Mouse (Mus musculus): ENCODE measurements around the gene Cic. TPM values are rescaled to one million over a fixed set of nuclear protein-coding genes. Genes with fewer than 3 reads are reported as not detected.
A peak's percentile ranks its signal among the peaks of the same experiment; 100 is the strongest.

Cic gene
- polyA plus RNA-seq, 1 experiment from 2014 or later, result 27.0 TPM

- 0% methylated on average over 2 of the region's 2 CpGs for WGBS
These were observed 38.0 kb downstream of the Cic start for GRCm38 (mm10) chr7:25305481-25305880.

GRCm38 (mm10) chr7:25305956-25306613, 38.6 kb downstream of the Cic start, which contains the start of gene Tmem145:
Tmem145 (plus strand) TSS chr7:25306106.
- Histone ChIP-seq H3K4me3 (ENCODE audit: low read depth, low read length) (peak within 1 kb of the TSS; percentile 41), H3K9ac (replicated peaks; ENCODE audit: low read length) (peak within 1 kb of the TSS; percentile 30; the same call in 1 of the 2 replicates), H3K9me3 (replicated peaks; ENCODE audit: control insufficient read depth, low read length) (no peaks in the 10 kb centered on the region), H3K4me2 (ENCODE audit: low read depth, low read length) (peak within 1 kb of the TSS; percentile 81), H3K4me1 (ENCODE audit: control insufficient read depth, insufficient read depth, low read length) (peaks cover 2% of the 10 kb centered on the region; the same call in 1 of the 2 replicates), H3K27me3 (ENCODE audit: control insufficient read depth, insufficient read depth, low read length) (no peaks in the 10 kb centered on the region; the same call in 1 of the 2 replicates), H3K36me3 (replicated peaks; ENCODE audit: control insufficient read depth, insufficient read depth, low read depth, low read length) (no peaks in the 10 kb centered on the region), H3K27ac (replicated peaks; ENCODE audit: low read depth, low read length) (no peak within 1 kb of the TSS)
- peak; percentile 89 for DNase-seq (ENCODE audit: low spot score)
- under 1% methylated on average over 47 of the region's 47 CpGs for WGBS
- peak; percentile 67; the same call in 1 of the 2 replicates for ATAC-seq (replicated peaks; ENCODE audit: insufficient number of reproducible peaks, low FRiP score, low TSS enrichment, low read depth)

More at GRCm38 (mm10) chr7:25305481-25305880, 38.0 kb downstream of the Cic start:
- H3K27ac ChIP-seq (replicated peaks; ENCODE audit: low read depth, low read length), result no peak overlapping the region
- no peaks in the 10 kb centered on the region for H3K9me3 ChIP-seq (replicated peaks; ENCODE audit: control insufficient read depth, low read length)
- H3K4me2 ChIP-seq (ENCODE audit: low read depth, low read length), result peak overlapping the region; percentile 81
- DNase-seq (ENCODE audit: low spot score) (no peak), ATAC-seq (replicated peaks; ENCODE audit: insufficient number of reproducible peaks, low FRiP score, low TSS enrichment, low read depth) (no peak)
- H3K9ac ChIP-seq (replicated peaks; ENCODE audit: low read length), result no peak overlapping the region; the same call in 1 of the 2 replicates
- peaks cover 2% of the 10 kb centered on the region; the same call in 1 of the 2 replicates for H3K4me1 ChIP-seq (ENCODE audit: control insufficient read depth, insufficient read depth, low read length)
- H3K36me3 ChIP-seq (replicated peaks; ENCODE audit: control insufficient read depth, insufficient read depth, low read depth, low read length), result no peaks in the 10 kb centered on the region
- peak overlapping the region; percentile 41 for H3K4me3 ChIP-seq (ENCODE audit: low read depth, low read length)
- H3K27me3 ChIP-seq (ENCODE audit: control insufficient read depth, insufficient read depth, low read length), result no peaks in the 10 kb centered on the region; the same call in 1 of the 2 replicates

- Histone ChIP-seq H3K27ac (replicated peaks; ENCODE audit: low read depth, low read length) (no peak overlapping the region), H3K4me3 (ENCODE audit: low read depth, low read length) (no peak overlapping the region), H3K4me1 (ENCODE audit: control insufficient read depth, insufficient read depth, low read length) (peaks cover 2% of the 10 kb centered on the region; the same call in 1 of the 2 replicates), H3K4me2 (ENCODE audit: low read depth, low read length) (no peak overlapping the region), H3K36me3 (replicated peaks; ENCODE audit: control insufficient read depth, insufficient read depth, low read depth, low read length) (no peaks in the 10 kb centered on the region), H3K9ac (replicated peaks; ENCODE audit: low read length) (no peak overlapping the region), H3K9me3 (replicated peaks; ENCODE audit: control insufficient read depth, low read length) (no peaks in the 10 kb centered on the region), H3K27me3 (ENCODE audit: control insufficient read depth, insufficient read depth, low read length) (no peaks in the 10 kb centered on the region; the same call in 1 of the 2 replicates)
- ATAC-seq (replicated peaks; ENCODE audit: insufficient number of reproducible peaks, low FRiP score, low TSS enrichment, low read depth) (no peak), DNase-seq (ENCODE audit: low spot score) (no peak)
- WGBS, result 44% methylated on average over 2 of the region's 2 CpGs
These were observed 39.1 kb downstream of the Cic start for GRCm38 (mm10) chr7:25306614-25306996.

GRCm38 (mm10) chr7:25308702-25309318, 41.3 kb downstream of the Cic start:
- 56% methylated on average over 17 of the region's 17 CpGs for WGBS
- Histone ChIP-seq H3K27me3 (ENCODE audit: control insufficient read depth, insufficient read depth, low read length) (peaks cover 2% of the 10 kb centered on the region), H3K9ac (replicated peaks; ENCODE audit: low read length) (no peak overlapping the region)

GRCm38 (mm10) chr7:25309425-25309824, 41.9 kb downstream of the Cic start:
- H3K27me3 ChIP-seq (ENCODE audit: control insufficient read depth, insufficient read depth, low read length), result peaks cover 2% of the 10 kb centered on the region
- no peak overlapping the region for H3K9ac ChIP-seq (replicated peaks; ENCODE audit: low read length)
- 80% methylated on average over 9 of the region's 9 CpGs for WGBS
- H3K9me3 ChIP-seq (replicated peaks; ENCODE audit: control insufficient read depth, low read length), result no peaks in the 10 kb centered on the region
- ATAC-seq (replicated peaks; ENCODE audit: insufficient number of reproducible peaks, low FRiP score, low TSS enrichment, low read depth) (no peak), DNase-seq (ENCODE audit: low spot score) (no peak)
- H3K4me3 ChIP-seq (ENCODE audit: low read depth, low read length), result no peak overlapping the region
- H3K4me1 ChIP-seq (ENCODE audit: control insufficient read depth, insufficient read depth, low read length), result peaks cover 2% of the 10 kb centered on the region; the same call in 1 of the 2 replicates
- no peak overlapping the region for H3K27ac ChIP-seq (replicated peaks; ENCODE audit: low read depth, low read length)
- no peaks in the 10 kb centered on the region for H3K36me3 ChIP-seq (replicated peaks; ENCODE audit: control insufficient read depth, insufficient read depth, low read depth, low read length)
- no peak overlapping the region for H3K4me2 ChIP-seq (ENCODE audit: low read depth, low read length)

More at GRCm38 (mm10) chr7:25308702-25309318, 41.3 kb downstream of the Cic start:
- ATAC-seq (replicated peaks; ENCODE audit: insufficient number of reproducible peaks, low FRiP score, low TSS enrichment, low read depth), result no peak
- no peaks in the 10 kb centered on the region for H3K9me3 ChIP-seq (replicated peaks; ENCODE audit: control insufficient read depth, low read length)
- no peak overlapping the region for H3K4me2 ChIP-seq (ENCODE audit: low read depth, low read length)
- peaks cover 2% of the 10 kb centered on the region; the same call in 1 of the 2 replicates for H3K4me1 ChIP-seq (ENCODE audit: control insufficient read depth, insufficient read depth, low read length)
- no peak overlapping the region for H3K27ac ChIP-seq (replicated peaks; ENCODE audit: low read depth, low read length)
- H3K36me3 ChIP-seq (replicated peaks; ENCODE audit: control insufficient read depth, insufficient read depth, low read depth, low read length), result no peaks in the 10 kb centered on the region
- no peak overlapping the region for H3K4me3 ChIP-seq (ENCODE audit: low read depth, low read length)
- no peak for DNase-seq (ENCODE audit: low spot score)

GRCm38 (mm10) chr7:25311193-25311592, 43.7 kb downstream of the Cic start:
- ATAC-seq (replicated peaks; ENCODE audit: insufficient number of reproducible peaks, low FRiP score, low TSS enrichment, low read depth) (no peak), DNase-seq (ENCODE audit: low spot score) (no peak)
- H3K27me3 ChIP-seq (ENCODE audit: control insufficient read depth, insufficient read depth, low read length), result peaks cover 14% of the 10 kb centered on the region

GRCm38 (mm10) chr7:25313325-25313724, 45.8 kb downstream of the Cic start:
- Histone ChIP-seq H3K9ac (replicated peaks; ENCODE audit: low read length) (no peak overlapping the region), H3K27ac (replicated peaks; ENCODE audit: low read depth, low read length) (no peak overlapping the region), H3K9me3 (replicated peaks; ENCODE audit: control insufficient read depth, low read length) (no peaks in the 10 kb centered on the region), H3K36me3 (replicated peaks; ENCODE audit: control insufficient read depth, insufficient read depth, low read depth, low read length) (no peaks in the 10 kb centered on the region), H3K4me3 (ENCODE audit: low read depth, low read length) (no peak overlapping the region), H3K4me2 (ENCODE audit: low read depth, low read length) (no peak overlapping the region), H3K4me1 (ENCODE audit: control insufficient read depth, insufficient read depth, low read length) (peaks cover 8% of the 10 kb centered on the region), H3K27me3 (ENCODE audit: control insufficient read depth, insufficient read depth, low read length) (peaks cover 14% of the 10 kb centered on the region)
- ATAC-seq (replicated peaks; ENCODE audit: insufficient number of reproducible peaks, low FRiP score, low TSS enrichment, low read depth), result no peak
- 41% methylated on average over 7 of the region's 7 CpGs for WGBS
- no peak for DNase-seq (ENCODE audit: low spot score)

More at GRCm38 (mm10) chr7:25311193-25311592, 43.7 kb downstream of the Cic start:
- Histone ChIP-seq H3K9me3 (replicated peaks; ENCODE audit: control insufficient read depth, low read length) (no peaks in the 10 kb centered on the region), H3K4me1 (ENCODE audit: control insufficient read depth, insufficient read depth, low read length) (peaks cover 8% of the 10 kb centered on the region; the same call in 1 of the 2 replicates), H3K27ac (replicated peaks; ENCODE audit: low read depth, low read length) (no peak overlapping the region), H3K4me2 (ENCODE audit: low read depth, low read length) (no peak overlapping the region), H3K4me3 (ENCODE audit: low read depth, low read length) (no peak overlapping the region), H3K36me3 (replicated peaks; ENCODE audit: control insufficient read depth, insufficient read depth, low read depth, low read length) (no peaks in the 10 kb centered on the region), H3K9ac (replicated peaks; ENCODE audit: low read length) (no peak overlapping the region)
- WGBS, result 79% methylated on average over 11 of the region's 11 CpGs
